Mouse (Mus musculus): ENCODE measurements around the gene Senp1.

GRCm38 (mm10) chr15:98140809-98141208 is 47.3 kb upstream of the Senp1 start:
- TF ChIP-seq CTCF (IDR thresholded peaks at IDR 0.05) (no peak), POLR2A (IDR thresholded peaks at IDR 0.05; ENCODE audit: insufficient read depth, low read depth, low read length) (no peak), EP300 (IDR thresholded peaks at IDR 0.05; ENCODE audit: insufficient read depth, low read depth, low read length) (no peak)

All from heart, adult 2 months (tissue).